Mouse (Mus musculus) thymus, postnatal 4 days (tissue): Measurements from ENCODE around the gene Stim2.

Experiments
- DNase-seq: peaks from one replicate; pipeline ENCODE4 v3.0.0; 2021

The Stim2 gene

GRCm38 (mm10) chr5:53998146-53998742 lies at the start of gene Stim2:
TSS of gene Stim2 (plus strand) at chr5:53998499.
- peak; percentile 96 for DNase-seq

- DNase-seq, result peak; percentile 19
Measured at GRCm38 (mm10) chr5:53948606-53949266, 49.6 kb upstream of the Stim2 start.

- no peak for DNase-seq
Measured at GRCm38 (mm10) chr5:53950189-53950588, 48.1 kb upstream of the Stim2 start.

GRCm38 (mm10) chr5:53953216-53953615 lies 45.1 kb upstream of the Stim2 start:
- DNase-seq, result no peak

- no peak for DNase-seq
Measured at GRCm38 (mm10) chr5:53953797-53954196, 44.5 kb upstream of the Stim2 start.

- no peak for DNase-seq
Measured at GRCm38 (mm10) chr5:53955966-53956365, 42.3 kb upstream of the Stim2 start.

GRCm38 (mm10) chr5:53956396-53957314 lies 41.6 kb upstream of the Stim2 start:
- no peak for DNase-seq

GRCm38 (mm10) chr5:53957348-53957747 lies 41.0 kb upstream of the Stim2 start:
- no peak for DNase-seq

GRCm38 (mm10) chr5:53961229-53961628 lies 37.1 kb upstream of the Stim2 start:
- DNase-seq, result no peak

- no peak for DNase-seq
Measured at GRCm38 (mm10) chr5:53961830-53962515, 36.3 kb upstream of the Stim2 start.

- no peak for DNase-seq
Measured at GRCm38 (mm10) chr5:53965656-53966055, 32.6 kb upstream of the Stim2 start.

GRCm38 (mm10) chr5:53967560-53967959 lies 30.7 kb upstream of the Stim2 start:
- no peak for DNase-seq

- no peak for DNase-seq
Measured at GRCm38 (mm10) chr5:53970178-53970577, 28.1 kb upstream of the Stim2 start.

- DNase-seq, result no peak
Measured at GRCm38 (mm10) chr5:53971201-53971600, 27.1 kb upstream of the Stim2 start.

- DNase-seq, result no peak
Measured at GRCm38 (mm10) chr5:53972905-53973304, 25.4 kb upstream of the Stim2 start.

GRCm38 (mm10) chr5:53976497-53976896 lies 21.8 kb upstream of the Stim2 start:
- DNase-seq, result no peak

- DNase-seq, result no peak
Measured at GRCm38 (mm10) chr5:53977060-53977459, 21.2 kb upstream of the Stim2 start.

- DNase-seq, result no peak
Measured at GRCm38 (mm10) chr5:53983358-53983757, 14.9 kb upstream of the Stim2 start.

- no peak for DNase-seq
Measured at GRCm38 (mm10) chr5:53985632-53986031, 12.7 kb upstream of the Stim2 start.

GRCm38 (mm10) chr5:53987496-53987895 lies 10.8 kb upstream of the Stim2 start:
- no peak for DNase-seq

GRCm38 (mm10) chr5:53988053-53988452 lies 10.2 kb upstream of the Stim2 start:
- DNase-seq, result no peak

- DNase-seq, result no peak
Measured at GRCm38 (mm10) chr5:53992616-53993015, 5.7 kb upstream of the Stim2 start.

- DNase-seq, result no peak
Measured at GRCm38 (mm10) chr5:53994576-53994975, 3.7 kb upstream of the Stim2 start.
